Mouse (Mus musculus) midbrain, postnatal 0 days (tissue): ENCODE data around the gene Frmpd3. TPM values are rescaled to one million over a fixed set of nuclear protein-coding genes. Genes with fewer than 3 reads are reported as not detected.
"Not testable (repeated sequence)": the region's sequence is repeated elsewhere in the genome, so short reads cannot be mapped to it uniquely, and the experiment has no call there.

ENCODE experiments used
- ATAC-seq: fragments of 200-750 bp; cut with Nextera tagmentation; 2 replicates; pipeline ENCODE4 v1.8.0; 2017; ENCODE audit warnings: moderate number of reproducible peaks, mild to moderate bottlenecking, moderate TSS enrichment, moderate library complexity; ENCODE audit not compliant: low FRiP score
- DNase-seq: peaks from one replicate; pipeline ENCODE4 v3.0.0-alpha.2; 2015; ENCODE audit warnings: low spot score
- H3K27ac ChIP-seq: fragments of 300-500 bp; sonication (generic); 2 replicates; pipeline ENCODE4 v1.5.1; 2014; ENCODE audit warnings: low read depth, mild to moderate bottlenecking, low read length, mixed read lengths
- H3K27me3 ChIP-seq: fragments of 300-500 bp; sonication (generic); 2 replicates; pipeline ENCODE4 v1.6.1; 2014; ENCODE audit warnings: low read length, control low read depth, mixed read lengths; ENCODE audit not compliant: insufficient read depth
- H3K36me3 ChIP-seq: fragments of 300-500 bp; sonication (generic); 2 replicates; pipeline ENCODE4 v1.6.1; 2014; ENCODE audit warnings: low read length, control low read depth, mixed read lengths; ENCODE audit not compliant: insufficient read depth
- H3K4me1 ChIP-seq: fragments of 300-500 bp; sonication (generic); 2 replicates; pipeline ENCODE4 v1.6.1; 2014; ENCODE audit warnings: mild to moderate bottlenecking, control low read depth, antibody characterized with exemption, low read length, mixed read lengths; ENCODE audit not compliant: insufficient read depth
- H3K4me2 ChIP-seq: fragments of 300-500 bp; sonication (generic); 2 replicates; pipeline ENCODE4 v1.6.1; 2014; ENCODE audit warnings: low read depth, mild to moderate bottlenecking, low read length, mixed read lengths; ENCODE audit not compliant: poor library complexity, severe bottlenecking
- H3K4me3 ChIP-seq: fragments of 300-500 bp; sonication (generic); 2 replicates; pipeline ENCODE4 v1.5.1; 2014; ENCODE audit warnings: low read depth, mild to moderate bottlenecking, low read length, moderate library complexity
- H3K9ac ChIP-seq: fragments of 300-500 bp; sonication (generic); replicated peaks from 2 replicates; pipeline ENCODE4 v1.6.1; 2014; ENCODE audit warnings: mild to moderate bottlenecking, low read length, moderate library complexity, mixed read lengths; ENCODE audit not compliant: poor library complexity, severe bottlenecking
- H3K9me3 ChIP-seq: fragments of 300-500 bp; sonication (generic); 2 replicates; pipeline ENCODE4 v1.6.1; 2016; ENCODE audit warnings: low read length, control low read depth
- CTCF ChIP-seq: IDR thresholded peaks from 2 replicates; pipeline ENCODE4 v1.5.1; 2016; ENCODE audit warnings: antibody characterized with exemption, mild to moderate bottlenecking
- WGBS: fragments of 180-500 bp; shearing (Covaris S2); extraction: QIAGEN DNeasy Blood & Tissue Kit; methylation state at CpG from one replicate; pipeline ENCODE4 v1.1.7; 2014; 5-methylcytosine and 5-hydroxymethylcytosine counted together
- polyA plus RNA-seq: library from polyadenylated mRNA; unstranded; fragments of >200 nt; fragmentation: Nextera tagmentation; extraction: Ambion mirVana; gene quantifications from 2 replicates; pipeline ENCODE4 v1.2.1, GENCODE M21; 2015
- total RNA-seq: library from RNA; depleted of rRNA; stranded (reverse); fragments of >200 nt; gene quantifications from 2 replicates; pipeline ENCODE4 v1.2.3, GENCODE M21; 2014; rRNA removed

The Frmpd3 gene
- total RNA-seq, result 13.0 and 14.4 TPM in 2 replicates
- polyA plus RNA-seq, result 3.6 and 4.4 TPM in 2 replicates

GRCm38 (mm10) chrX:140341656-140342392, at the start of gene Frmpd3:
TSS of gene Frmpd3 (plus strand) at chrX:140342263.
- Histone ChIP-seq H3K9ac (peak within 1 kb of the TSS; percentile 46), H3K4me1 (no peaks in the 10 kb centered on the region), H3K27me3 (no peaks in the 10 kb centered on the region; the same call in 1 of the 2 replicates), H3K4me3 (peak within 1 kb of the TSS; percentile 39), H3K27ac (peak within 1 kb of the TSS; percentile 6), H3K36me3 (no peaks in the 10 kb centered on the region), H3K9me3 (no peaks in the 10 kb centered on the region), H3K4me2 (peak within 1 kb of the TSS; percentile 65)
- 21% methylated on average over 21 of the region's 24 CpGs for WGBS
- TF ChIP-seq CTCF, result no peak
- ATAC-seq, result peak; percentile 87
- peak; percentile 42 for DNase-seq

- no peak for TF ChIP-seq CTCF
- H3K4me3 ChIP-seq, result no peak overlapping the region
- no peak overlapping the region for H3K9ac ChIP-seq
- H3K27ac ChIP-seq, result no peak overlapping the region
- H3K4me2 ChIP-seq, result no peak overlapping the region
- ATAC-seq (no peak; the same call in 1 of the 2 replicates), DNase-seq (peak; percentile 33)
- 66% methylated on average over 4 of the region's 4 CpGs for WGBS
- H3K4me1 ChIP-seq, result no peaks in the 10 kb centered on the region
- H3K27me3 ChIP-seq, result peaks cover 4% of the 10 kb centered on the region; the same call in 1 of the 2 replicates
- H3K36me3 ChIP-seq, result no peaks in the 10 kb centered on the region
- H3K9me3 ChIP-seq, result no peaks in the 10 kb centered on the region
Measured at GRCm38 (mm10) chrX:140303731-140304130, 38.3 kb upstream of the Frmpd3 start.

GRCm38 (mm10) chrX:140305652-140306051, 36.4 kb upstream of the Frmpd3 start:
- Histone ChIP-seq H3K4me3 (no peak overlapping the region), H3K27ac (no peak overlapping the region), H3K9me3 (no peaks in the 10 kb centered on the region), H3K36me3 (no peaks in the 10 kb centered on the region), H3K4me2 (no peak overlapping the region), H3K27me3 (no peaks in the 10 kb centered on the region), H3K9ac (no peak overlapping the region), H3K4me1 (no peaks in the 10 kb centered on the region)
- 50% methylated on average over 7 of the region's 7 CpGs for WGBS
- DNase-seq, result no peak
- ATAC-seq, result no peak
- no peak for TF ChIP-seq CTCF

- no peaks in the 10 kb centered on the region for H3K4me1 ChIP-seq
- H3K27me3 ChIP-seq, result no peaks in the 10 kb centered on the region; the same call in 1 of the 2 replicates
- no peak overlapping the region for H3K4me2 ChIP-seq
- H3K27ac ChIP-seq, result no peak overlapping the region
- ATAC-seq (no peak), DNase-seq (no peak)
- no peak overlapping the region for H3K9ac ChIP-seq
- no peak for TF ChIP-seq CTCF
- no peak overlapping the region for H3K4me3 ChIP-seq
- WGBS, result 70% methylated on average over 4 of the region's 4 CpGs
- no peaks in the 10 kb centered on the region for H3K9me3 ChIP-seq
- H3K36me3 ChIP-seq, result no peaks in the 10 kb centered on the region
Measured at GRCm38 (mm10) chrX:140317931-140318330, 24.1 kb upstream of the Frmpd3 start.

GRCm38 (mm10) chrX:140319131-140319530, 22.9 kb upstream of the Frmpd3 start:
- Histone ChIP-seq H3K9ac (no peak overlapping the region), H3K4me1 (no peaks in the 10 kb centered on the region), H3K27ac (no peak overlapping the region), H3K4me2 (no peak overlapping the region), H3K36me3 (no peaks in the 10 kb centered on the region), H3K9me3 (no peaks in the 10 kb centered on the region), H3K4me3 (no peak overlapping the region), H3K27me3 (no peaks in the 10 kb centered on the region)
- no peak for TF ChIP-seq CTCF
- ATAC-seq (no peak), DNase-seq (no peak)
- 62% methylated on average over 6 of the region's 6 CpGs for WGBS

GRCm38 (mm10) chrX:140320671-140321070, 21.4 kb upstream of the Frmpd3 start:
- H3K4me2 ChIP-seq, H3K9ac ChIP-seq, H3K27me3 ChIP-seq, ATAC-seq, H3K27ac ChIP-seq, H3K36me3 ChIP-seq, DNase-seq, H3K4me1 ChIP-seq, H3K9me3 ChIP-seq, H3K4me3 ChIP-seq: not testable (repeated sequence)
- WGBS, result 72% methylated on average over 1 of the region's 1 CpGs
